In the genomic region with DNA sequence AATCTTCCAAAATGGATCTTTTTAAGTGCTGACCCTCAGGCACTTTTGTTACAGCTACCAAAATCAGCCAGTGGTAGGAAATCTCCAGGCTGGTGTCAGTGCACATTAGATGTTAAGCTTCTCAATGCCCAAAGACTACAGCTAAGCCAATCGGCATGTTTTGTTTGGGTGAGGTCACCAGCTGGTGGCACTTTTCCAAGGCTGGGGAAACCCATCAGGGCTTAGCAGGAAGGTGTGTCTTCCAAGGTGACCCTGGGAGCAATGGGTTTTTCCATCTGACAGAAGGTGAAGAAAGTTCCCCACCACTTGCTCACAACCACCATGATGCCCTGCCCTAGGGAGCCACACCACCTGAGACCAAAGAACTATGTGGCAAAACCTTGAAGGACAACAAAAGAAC, we compare ENCODE assay signal across 25 mouse cellular contexts. TPM values are rescaled to one million over a fixed set of nuclear protein-coding genes. Genes with fewer than 3 reads are reported as not detected.
DNase-seq lines count a peak whose midpoint lies in the region; ATAC-seq and TF ChIP-seq lines count a peak whose summit lies in the region.
"Had no signal": no experiment of that assay in that cellular context is flagged by ENCODE, and none has a peak within 500 bp of the region (broad histone marks: within the 10 kb centered on the region; RNA-seq: fewer than 3 reads in every experiment).

No protein-coding gene starts in this region.

- no peak for ATAC-seq in kidney, embryonic 15.5 days (replicated peaks; ENCODE audit: low FRiP score)
- no peak for ATAC-seq in midbrain, embryonic 11.5 days (ENCODE audit: low FRiP score)
- ATAC-seq in liver, postnatal 0 days, result no peak
- ATAC-seq: hindbrain, embryonic 16.5 days; intestine, embryonic 15.5 days had no signal

- peaks cover 15% of the 10 kb centered on the region for H3K36me3 ChIP-seq in kidney, adult 2 months (ENCODE audit: control insufficient read depth, insufficient read depth, low read length)
- H3K36me3 ChIP-seq in kidney, embryonic 15.5 days, result peaks cover 68% of the 10 kb centered on the region
- H3K36me3 ChIP-seq in splenic B cell, adult 2 months (ENCODE audit: control insufficient read depth, insufficient read depth, low read length, poor library complexity, severe bottlenecking), result peaks cover 19% of the 10 kb centered on the region
- H3K36me3 ChIP-seq in midbrain, embryonic 11.5 days (ENCODE audit: control insufficient read depth, insufficient read depth, low read length), result peaks cover 34% of the 10 kb centered on the region
- H3K36me3 ChIP-seq in liver, postnatal 0 days (replicated peaks; ENCODE audit: insufficient read depth, low read length), result peaks cover 31% of the 10 kb centered on the region

- no peak for TF ChIP-seq CTCF in kidney, adult 2 months (conservative IDR thresholded peaks at IDR 0.05; ENCODE audit: insufficient read depth, insufficient read length, low read depth, low read length)
- TF ChIP-seq CTCF in liver, postnatal 0 days (IDR thresholded peaks at IDR 0.05; ENCODE audit: low read depth), result no peak

- H3K27ac ChIP-seq in kidney, adult 2 months (ENCODE audit: insufficient read depth, low read depth, low read length), result peak overlapping the region; percentile 79; the same call in 1 of the 2 replicates
- no peak overlapping the region for H3K27ac ChIP-seq in kidney, embryonic 15.5 days
- no peak overlapping the region for H3K27ac ChIP-seq in midbrain, embryonic 11.5 days (ENCODE audit: low read depth, low read length)
- no peak overlapping the region for H3K27ac ChIP-seq in liver, postnatal 0 days (ENCODE audit: low read depth)
- H3K27ac ChIP-seq: embryonic facial prominence, embryonic 15.5 days; forebrain, embryonic 15.5 days; hindbrain, embryonic 10.5 days; intestine, embryonic 15.5 days; limb, embryonic 12.5 days; stomach, embryonic 15.5 days had no signal

- DNase-seq in adrenal gland, adult 2 months, result peak; percentile 55
- DNase-seq in adrenal gland, postnatal 4 days (ENCODE audit: low spot score in 2 of 2), result no peak
- DNase-seq in kidney, adult 2 months, result peak; percentile 70
- DNase-seq in kidney, adult 9 months, result peak; percentile 54
- DNase-seq in splenic B cell, adult 2 months (ENCODE audit: low read depth, low spot score), result peak; percentile 35
- DNase-seq in midbrain, embryonic 11.5 days (ENCODE audit: low spot score, missing footprints), result no peak
- no peak for DNase-seq in liver, postnatal 0 days
- DNase-seq: cerebellum, adult 8-10 months; gastrocnemius, postnatal 10 days; heart, adult 11 months; heart, postnatal 10 days; lung, postnatal 10 days; thymus, adult 18-20 months; thymus, postnatal 36 days had no signal

- H3K4me2 ChIP-seq in kidney, embryonic 15.5 days, result no peak overlapping the region
- no peak overlapping the region for H3K4me2 ChIP-seq in midbrain, embryonic 11.5 days
- no peak overlapping the region for H3K4me2 ChIP-seq in liver, postnatal 0 days (ENCODE audit: low read depth, low read length)
- H3K4me2 ChIP-seq: embryonic facial prominence, embryonic 15.5 days; forebrain, embryonic 15.5 days; heart, embryonic 12.5 days; intestine, embryonic 15.5 days; limb, embryonic 12.5 days; liver, embryonic 11.5 days; midbrain, embryonic 12.5 days; stomach, embryonic 15.5 days had no signal

- H3K27me3 ChIP-seq in kidney, adult 2 months (replicated peaks; ENCODE audit: control insufficient read depth, insufficient read depth, low read length), result no peaks in the 10 kb centered on the region
- no peaks in the 10 kb centered on the region for H3K27me3 ChIP-seq in kidney, embryonic 15.5 days
- H3K27me3 ChIP-seq in splenic B cell, adult 2 months (ENCODE audit: control insufficient read depth, insufficient read depth, low read length, poor library complexity, severe bottlenecking), result no peaks in the 10 kb centered on the region
- no peaks in the 10 kb centered on the region for H3K27me3 ChIP-seq in midbrain, embryonic 11.5 days (ENCODE audit: control insufficient read depth, insufficient read depth, low read length)
- H3K27me3 ChIP-seq in liver, postnatal 0 days (ENCODE audit: insufficient read depth, low read length), result no peaks in the 10 kb centered on the region
- H3K27me3 ChIP-seq: embryonic facial prominence, embryonic 15.5 days; forebrain, embryonic 15.5 days; heart, embryonic 12.5 days; intestine, embryonic 15.5 days; limb, embryonic 12.5 days; midbrain, embryonic 12.5 days; stomach, embryonic 15.5 days had no signal

- H3K9me3 ChIP-seq in kidney, embryonic 15.5 days (replicated peaks), result no peaks in the 10 kb centered on the region
- no peaks in the 10 kb centered on the region for H3K9me3 ChIP-seq in midbrain, embryonic 11.5 days (ENCODE audit: control insufficient read depth, low read length)
- H3K9me3 ChIP-seq in liver, postnatal 0 days (ENCODE audit: low read length), result no peaks in the 10 kb centered on the region
- H3K9me3 ChIP-seq: embryonic facial prominence, embryonic 15.5 days; forebrain, embryonic 15.5 days; heart, embryonic 12.5 days; hindbrain, embryonic 10.5 days; intestine, embryonic 15.5 days; limb, embryonic 12.5 days; midbrain, embryonic 12.5 days; stomach, embryonic 15.5 days had no signal

- 45% methylated on average over 1 of the region's 1 CpGs for WGBS in kidney, adult 2 months
- WGBS in kidney, embryonic 15.5 days, result 83% methylated on average over 1 of the region's 1 CpGs
- 84% methylated on average over 1 of the region's 1 CpGs for WGBS in midbrain, embryonic 11.5 days
- 85% methylated on average over 1 of the region's 1 CpGs for WGBS in liver, postnatal 0 days (ENCODE audit: insufficient replicate concordance)

- no peak for TF ChIP-seq EP300 in liver, postnatal 0 days (IDR thresholded peaks at IDR 0.05; ENCODE audit: low read depth)

- H3K4me1 ChIP-seq in kidney, adult 2 months (ENCODE audit: control insufficient read depth, insufficient read depth, low read length), result peaks cover 15% of the 10 kb centered on the region; the same call in 1 of the 2 replicates
- H3K4me1 ChIP-seq in kidney, embryonic 15.5 days, result peaks cover 15% of the 10 kb centered on the region; the same call in 1 of the 2 replicates
- H3K4me1 ChIP-seq in midbrain, embryonic 11.5 days (ENCODE audit: control insufficient read depth, insufficient read depth, low read length), result no peaks in the 10 kb centered on the region
- no peaks in the 10 kb centered on the region for H3K4me1 ChIP-seq in liver, postnatal 0 days (ENCODE audit: insufficient read depth)
- H3K4me1 ChIP-seq: heart, embryonic 12.5 days; intestine, embryonic 15.5 days; limb, embryonic 12.5 days; stomach, embryonic 15.5 days had no signal

- H3K4me3 ChIP-seq in kidney, adult 2 months (ENCODE audit: insufficient read depth, low read depth, low read length), result no peak overlapping the region
- H3K4me3 ChIP-seq in kidney, embryonic 15.5 days (replicated peaks), result no peak overlapping the region
- no peak overlapping the region for H3K4me3 ChIP-seq in midbrain, embryonic 11.5 days (ENCODE audit: low read depth, low read length)
- no peak overlapping the region for H3K4me3 ChIP-seq in liver, postnatal 0 days (ENCODE audit: low read depth, low read length)
- H3K4me3 ChIP-seq: embryonic facial prominence, embryonic 15.5 days; forebrain, embryonic 15.5 days; heart, embryonic 12.5 days; hindbrain, embryonic 10.5 days; intestine, embryonic 15.5 days; limb, embryonic 12.5 days; midbrain, embryonic 12.5 days; stomach, embryonic 15.5 days had no signal

- H3K9ac ChIP-seq in kidney, embryonic 15.5 days, result no peak overlapping the region
- no peak overlapping the region for H3K9ac ChIP-seq in midbrain, embryonic 11.5 days (ENCODE audit: low read length)
- H3K9ac ChIP-seq in liver, postnatal 0 days (replicated peaks), result no peak overlapping the region
- H3K9ac ChIP-seq: embryonic facial prominence, embryonic 15.5 days; forebrain, embryonic 15.5 days; heart, embryonic 12.5 days; intestine, embryonic 15.5 days; limb, embryonic 12.5 days; midbrain, embryonic 12.5 days; stomach, embryonic 15.5 days had no signal

- TF ChIP-seq POLR2A in kidney, adult 2 months (IDR thresholded peaks at IDR 0.05; ENCODE audit: low read depth, low read length), result no peak

RNA-seq across cellular contexts. Expression of gene Hsph1, which starts 20.0 kb away (rescaled TPM):
- 100 to 1,000 TPM; 116 to 371 TPM for total RNA-seq in adrenal gland, adult 2 months (2021)
- polyA plus RNA-seq in adrenal gland, adult 2 months (2012; rRNA removed), result 5.1 and 23.5 TPM in 2 replicates
- total RNA-seq in adrenal gland, postnatal 4 days (2021), result 10 to 100 TPM; 20.9 to 39.2 TPM
- polyA plus RNA-seq in kidney, adult 2 months (2012; rRNA removed), result 21.7 and 24.0 TPM in 2 replicates
- polyA plus RNA-seq in kidney, embryonic 15.5 days (2015; fragmentation: Nextera tagmentation; extraction: Ambion mirVana), result 62.6 and 68.8 TPM in 2 replicates
- polyA plus RNA-seq in midbrain, embryonic 11.5 days (2014; fragmentation: Nextera tagmentation; extraction: Ambion mirVana), result 131 and 145 TPM in 2 replicates
- polyA plus RNA-seq in liver, postnatal 0 days (2015; fragmentation: Nextera tagmentation; extraction: Ambion mirVana), result 5.1 and 6.4 TPM in 2 replicates

Comparison
In these comparisons a context has a peak if more than half of its experiments do, and no peak if none do; other contexts are left out.
1. DNase-seq: peak in adrenal gland, adult 2 months (single experiment), kidney, adult 2 months (single experiment), kidney, adult 9 months (single experiment) and splenic B cell, adult 2 months (single experiment); none in adrenal gland, postnatal 4 days (0 of 2), midbrain, embryonic 11.5 days (single experiment) and liver, postnatal 0 days (single experiment).